Mouse (Mus musculus) MEL-GATA-1-ER (cell line): ENCODE measurements around the gene Gm19684.
"Not testable (repeated sequence)": the region's sequence is repeated elsewhere in the genome, so short reads cannot be mapped to it uniquely, and the experiment has no call there.

Experiments used
- DNase-seq: peaks from one replicate; pipeline ENCODE4 v3.0.0-alpha.2; 2012; ENCODE audit warnings: low read depth; ENCODE audit errors: extremely low read depth

Gm19684 gene

GRCm38 (mm10) chr17:36128968-36129817 is 7.7 kb downstream of the Gm19684 start, which contains the start of gene Gm7030:
TSS of gene Gm7030 (minus strand) at chr17:36129425.
- DNase-seq = not testable (repeated sequence)

- DNase-seq = no peak
Observed at GRCm38 (mm10) chr17:36131516-36132265, 10.2 kb downstream of the Gm19684 start.

- DNase-seq = not testable (repeated sequence)
Observed at GRCm38 (mm10) chr17:36135421-36136231, 14.1 kb downstream of the Gm19684 start.

GRCm38 (mm10) chr17:36136299-36136848 is 14.9 kb downstream of the Gm19684 start:
- not testable (repeated sequence) for DNase-seq

- DNase-seq = no peak
Observed at GRCm38 (mm10) chr17:36145111-36145860, 23.8 kb downstream of the Gm19684 start.

GRCm38 (mm10) chr17:36145861-36146156 is 24.3 kb downstream of the Gm19684 start:
- not testable (repeated sequence) for DNase-seq

GRCm38 (mm10) chr17:36146937-36147336 is 25.5 kb downstream of the Gm19684 start:
- DNase-seq = not testable (repeated sequence)

GRCm38 (mm10) chr17:36148468-36148867 is 27.0 kb downstream of the Gm19684 start:
- DNase-seq = not testable (repeated sequence)

GRCm38 (mm10) chr17:36151200-36151599 is 29.7 kb downstream of the Gm19684 start:
- not testable (repeated sequence) for DNase-seq

GRCm38 (mm10) chr17:36154271-36155149 is 33.0 kb downstream of the Gm19684 start:
- DNase-seq = no peak

GRCm38 (mm10) chr17:36157782-36158181 is 36.3 kb downstream of the Gm19684 start:
- not testable (repeated sequence) for DNase-seq

- DNase-seq = not testable (repeated sequence)
Observed at GRCm38 (mm10) chr17:36158264-36158663, 36.8 kb downstream of the Gm19684 start.

- DNase-seq = no peak
Observed at GRCm38 (mm10) chr17:36161129-36162051, 39.9 kb downstream of the Gm19684 start.

- not testable (repeated sequence) for DNase-seq
Observed at GRCm38 (mm10) chr17:36166901-36167300, 45.4 kb downstream of the Gm19684 start.

- no peak for DNase-seq
Observed at GRCm38 (mm10) chr17:36167306-36168038, 46.0 kb downstream of the Gm19684 start.

- no peak for DNase-seq
Observed at GRCm38 (mm10) chr17:36168039-36168652, 46.7 kb downstream of the Gm19684 start, which contains the start of gene Gm8909. TSS of gene Gm8909 (minus strand) at chr17:36168537.

- DNase-seq = not testable (repeated sequence)
Observed at GRCm38 (mm10) chr17:36169094-36169493, 47.6 kb downstream of the Gm19684 start.
